Mouse (Mus musculus) thymus, postnatal 4 days (tissue): ENCODE results near the gene Klhl35.
A peak's percentile ranks its signal among the peaks of the same experiment; 100 is the strongest.

Experiments
- DNase-seq: peaks from one replicate; pipeline ENCODE4 v3.0.0; 2021

Gene Klhl35

GRCm38 (mm10) chr7:99454044-99454443 is 11.8 kb upstream of the Klhl35 start:
- DNase-seq: no peak

GRCm38 (mm10) chr7:99458849-99459248 is 7.0 kb upstream of the Klhl35 start:
- DNase-seq: no peak

- DNase-seq: no peak
These were observed 5.7 kb upstream of the Klhl35 start for GRCm38 (mm10) chr7:99459888-99460652.

GRCm38 (mm10) chr7:99463120-99463519 is 2.7 kb upstream of the Klhl35 start:
- no peak for DNase-seq

- no peak for DNase-seq
These were observed 2.1 kb downstream of the Klhl35 start for GRCm38 (mm10) chr7:99467916-99468282.

GRCm38 (mm10) chr7:99468283-99469132 is 2.7 kb downstream of the Klhl35 start:
- DNase-seq: peak; percentile 88

- no peak for DNase-seq
These were observed 4.0 kb downstream of the Klhl35 start for GRCm38 (mm10) chr7:99469680-99470405.

- DNase-seq: no peak
These were observed 5.8 kb downstream of the Klhl35 start for GRCm38 (mm10) chr7:99471578-99471977.

- no peak for DNase-seq
These were observed 8.0 kb downstream of the Klhl35 start for GRCm38 (mm10) chr7:99473638-99474407.

GRCm38 (mm10) chr7:99474836-99475561 is 9.2 kb downstream of the Klhl35 start:
- DNase-seq: no peak

- no peak for DNase-seq
These were observed 9.7 kb downstream of the Klhl35 start for GRCm38 (mm10) chr7:99475562-99475911.

GRCm38 (mm10) chr7:99476558-99477114 is 10.8 kb downstream of the Klhl35 start:
- DNase-seq: no peak

GRCm38 (mm10) chr7:99477235-99477634 is 11.4 kb downstream of the Klhl35 start:
- no peak for DNase-seq

GRCm38 (mm10) chr7:99482637-99483036 is 16.8 kb downstream of the Klhl35 start:
- DNase-seq: no peak

- peak; percentile 92 for DNase-seq
These were observed 17.6 kb downstream of the Klhl35 start, which contains the start of gene Rps3 for GRCm38 (mm10) chr7:99483271-99483923. TSS of gene Rps3 (minus strand) at chr7:99483738.

- no peak for DNase-seq
These were observed 18.1 kb downstream of the Klhl35 start for GRCm38 (mm10) chr7:99483924-99484319.

GRCm38 (mm10) chr7:99484679-99485078 is 18.9 kb downstream of the Klhl35 start:
- DNase-seq: no peak

GRCm38 (mm10) chr7:99489708-99490107 is 23.9 kb downstream of the Klhl35 start:
- no peak for DNase-seq

GRCm38 (mm10) chr7:99499128-99499527 is 33.3 kb downstream of the Klhl35 start:
- DNase-seq: no peak

- DNase-seq: peak; percentile 93
These were observed 34.4 kb downstream of the Klhl35 start for GRCm38 (mm10) chr7:99500201-99500600.

GRCm38 (mm10) chr7:99500655-99501054 is 34.9 kb downstream of the Klhl35 start:
- DNase-seq: no peak
